Mouse (Mus musculus): Measurements from ENCODE around the gene Mars.

GRCm38 (mm10) chr10:127330212-127330611, 18.6 kb upstream of the Mars start:
- TF ChIP-seq POLR2A (IDR thresholded peaks at IDR 0.05; ENCODE audit: control insufficient read depth, low read depth, low read length): no peak
- no peak for TF ChIP-seq CTCF (IDR thresholded peaks at IDR 0.05; ENCODE audit: control insufficient read depth, insufficient read depth, insufficient replicate concordance, low read depth, low read length)

Data from testis, adult 2 months (tissue).